Mouse (Mus musculus): Measurements from ENCODE around the gene Tmem217.

DNA sequence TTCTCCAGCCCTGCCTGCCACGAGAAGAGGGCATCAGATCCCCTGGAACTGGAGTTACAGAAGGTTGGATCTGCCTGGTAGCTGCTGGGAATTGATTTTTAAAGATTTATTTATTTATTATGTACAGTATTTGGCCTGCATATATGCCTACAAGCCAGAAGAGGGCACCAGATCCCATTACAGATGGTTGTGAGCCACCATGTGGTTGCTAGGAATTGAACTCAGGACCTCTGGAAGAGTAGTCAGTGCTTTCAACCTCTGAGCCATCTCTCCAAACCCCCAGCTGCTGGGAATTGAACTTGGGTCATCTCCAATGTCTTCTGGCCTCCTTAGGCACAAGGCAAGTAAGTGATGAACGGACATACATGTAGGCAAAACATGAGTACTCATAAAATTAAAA is 8.1 kb downstream of the Tmem217 start:
- TF ChIP-seq POLR2A (IDR thresholded peaks at IDR 0.05; ENCODE audit: borderline replicate concordance, extremely low read depth, insufficient read depth, insufficient read length, poor library complexity, severe bottlenecking) (no peak), CTCF (IDR thresholded peaks at IDR 0.05; ENCODE audit: borderline replicate concordance, extremely low read depth, insufficient read depth, insufficient read length) (no peak)

All from brain, embryonic 14.5 days (tissue).